Mouse (Mus musculus) cerebellum, adult 8-10 months (tissue): Measurements from ENCODE around the gene Gsk3b.
A peak's percentile ranks its signal among the peaks of the same experiment; 100 is the strongest.
"Not testable (repeated sequence)": the region's sequence is repeated elsewhere in the genome, so short reads cannot be mapped to it uniquely, and the experiment has no call there.

Experiments
- DNase-seq: peaks from one replicate; pipeline ENCODE4 v3.0.0; 2022

Gene Gsk3b

GRCm38 (mm10) chr16:38105453-38105852 lies 16.7 kb downstream of the Gsk3b start:
- no peak for DNase-seq

GRCm38 (mm10) chr16:38106542-38106941 lies 17.7 kb downstream of the Gsk3b start:
- DNase-seq: no peak

- DNase-seq: no peak
These were observed 21.2 kb downstream of the Gsk3b start for GRCm38 (mm10) chr16:38110001-38110400.

- no peak for DNase-seq
These were observed 21.8 kb downstream of the Gsk3b start for GRCm38 (mm10) chr16:38110575-38110974.

GRCm38 (mm10) chr16:38114074-38114473 lies 25.3 kb downstream of the Gsk3b start:
- DNase-seq: no peak

GRCm38 (mm10) chr16:38117909-38118308 lies 29.1 kb downstream of the Gsk3b start:
- DNase-seq: not testable (repeated sequence)

- DNase-seq: no peak
These were observed 29.9 kb downstream of the Gsk3b start for GRCm38 (mm10) chr16:38118723-38119122.

GRCm38 (mm10) chr16:38119286-38119685 lies 30.5 kb downstream of the Gsk3b start:
- no peak for DNase-seq

- no peak for DNase-seq
These were observed 40.4 kb downstream of the Gsk3b start for GRCm38 (mm10) chr16:38129171-38129570.

GRCm38 (mm10) chr16:38131041-38131440 lies 42.2 kb downstream of the Gsk3b start:
- DNase-seq: no peak

GRCm38 (mm10) chr16:38131756-38132155 lies 43.0 kb downstream of the Gsk3b start:
- no peak for DNase-seq

- no peak for DNase-seq
These were observed 43.4 kb downstream of the Gsk3b start for GRCm38 (mm10) chr16:38132210-38132609.

- DNase-seq: peak; percentile 33
These were observed 48.5 kb downstream of the Gsk3b start for GRCm38 (mm10) chr16:38137296-38137695.

- DNase-seq: no peak
These were observed 56.1 kb downstream of the Gsk3b start for GRCm38 (mm10) chr16:38144898-38145297.

GRCm38 (mm10) chr16:38150555-38150954 lies 61.8 kb downstream of the Gsk3b start:
- DNase-seq: no peak

- DNase-seq: peak; percentile 50
These were observed 69.2 kb downstream of the Gsk3b start for GRCm38 (mm10) chr16:38157854-38158622.

GRCm38 (mm10) chr16:38162019-38162418 lies 73.2 kb downstream of the Gsk3b start:
- no peak for DNase-seq

GRCm38 (mm10) chr16:38164811-38165591 lies 76.2 kb downstream of the Gsk3b start:
- DNase-seq: no peak

- no peak for DNase-seq
These were observed 80.2 kb downstream of the Gsk3b start for GRCm38 (mm10) chr16:38168971-38169370.

- DNase-seq: no peak
These were observed 90.3 kb downstream of the Gsk3b start for GRCm38 (mm10) chr16:38179150-38179549.

- no peak for DNase-seq
These were observed 92.6 kb downstream of the Gsk3b start for GRCm38 (mm10) chr16:38181421-38181820.

- DNase-seq: no peak
These were observed 96.0 kb downstream of the Gsk3b start for GRCm38 (mm10) chr16:38184657-38185269.

- DNase-seq: no peak
These were observed 101.2 kb downstream of the Gsk3b start for GRCm38 (mm10) chr16:38189952-38190351.

- DNase-seq: no peak
These were observed 101.7 kb downstream of the Gsk3b start for GRCm38 (mm10) chr16:38190531-38190930.
